Mouse (Mus musculus): ENCODE results near the gene Pot1b. TPM values are rescaled to one million over a fixed set of nuclear protein-coding genes. Genes with fewer than 3 reads are reported as not detected.

Gene Pot1b
- 4.5 and 5.4 TPM in 2 replicates for polyA plus RNA-seq (2016; fragmentation: Nextera tagmentation; extraction: Ambion mirVana)

GRCm38 (mm10) chr17:55711984-55712811 is at the start of gene Pot1b:
Gene Pot1b, minus strand, starts transcription at chr17:55712628.
- Histone ChIP-seq H3K9ac (peak within 1 kb of the TSS; percentile 73), H3K9me3 (replicated peaks) (no peaks in the 10 kb centered on the region), H3K4me1 (replicated peaks) (no peaks in the 10 kb centered on the region), H3K4me3 (peak within 1 kb of the TSS; percentile 64), H3K27me3 (replicated peaks) (no peaks in the 10 kb centered on the region), H3K36me3 (peaks cover 3% of the 10 kb centered on the region; the same call in 1 of the 2 replicates), H3K27ac (ENCODE audit: poor library complexity, severe bottlenecking) (peak within 1 kb of the TSS; percentile 2; the same call in 1 of the 2 replicates), H3K4me2 (peak within 1 kb of the TSS; percentile 76)
- under 1% methylated on average over 36 of the region's 37 CpGs for WGBS
- ATAC-seq (ENCODE audit: insufficient number of reproducible peaks, low FRiP score) = peak; percentile 98

GRCm38 (mm10) chr17:55751170-55751569 is 38.7 kb upstream of the Pot1b start:
- no peak for ATAC-seq (ENCODE audit: insufficient number of reproducible peaks, low FRiP score)

GRCm38 (mm10) chr17:55749786-55750185 is 37.4 kb upstream of the Pot1b start, which contains the start of gene Adgre4:
Gene Adgre4, plus strand, starts transcription at chr17:55749984.
- Histone ChIP-seq H3K4me3 (no peak within 1 kb of the TSS), H3K36me3 (no peaks in the 10 kb centered on the region), H3K9me3 (replicated peaks) (no peaks in the 10 kb centered on the region), H3K27me3 (replicated peaks) (no peaks in the 10 kb centered on the region), H3K4me2 (no peak within 1 kb of the TSS), H3K9ac (no peak within 1 kb of the TSS), H3K27ac (ENCODE audit: poor library complexity, severe bottlenecking) (no peak within 1 kb of the TSS), H3K4me1 (replicated peaks) (no peaks in the 10 kb centered on the region)
- ATAC-seq (ENCODE audit: insufficient number of reproducible peaks, low FRiP score) = no peak
- WGBS = 38% methylated on average over 2 of the region's 2 CpGs

More at GRCm38 (mm10) chr17:55751170-55751569, 38.7 kb upstream of the Pot1b start:
- H3K27ac ChIP-seq (ENCODE audit: poor library complexity, severe bottlenecking) = no peak overlapping the region
- H3K9me3 ChIP-seq (replicated peaks) = no peaks in the 10 kb centered on the region
- WGBS = 56% methylated on average over 2 of the region's 2 CpGs
- H3K36me3 ChIP-seq = no peaks in the 10 kb centered on the region
- no peak overlapping the region for H3K4me3 ChIP-seq
- H3K4me2 ChIP-seq = no peak overlapping the region
- H3K4me1 ChIP-seq (replicated peaks) = no peaks in the 10 kb centered on the region
- H3K27me3 ChIP-seq (replicated peaks) = no peaks in the 10 kb centered on the region
- no peak overlapping the region for H3K9ac ChIP-seq

- H3K36me3 ChIP-seq = no peaks in the 10 kb centered on the region
- WGBS = 71% methylated on average over 1 of the region's 1 CpGs
- H3K27ac ChIP-seq (ENCODE audit: poor library complexity, severe bottlenecking) = no peak overlapping the region
- H3K4me3 ChIP-seq = no peak overlapping the region
- H3K9me3 ChIP-seq (replicated peaks) = no peaks in the 10 kb centered on the region
- H3K9ac ChIP-seq = no peak overlapping the region
- H3K4me2 ChIP-seq = no peak overlapping the region
- H3K27me3 ChIP-seq (replicated peaks) = no peaks in the 10 kb centered on the region
- ATAC-seq (ENCODE audit: insufficient number of reproducible peaks, low FRiP score) = no peak
- H3K4me1 ChIP-seq (replicated peaks) = no peaks in the 10 kb centered on the region
These were observed 24.2 kb upstream of the Pot1b start for GRCm38 (mm10) chr17:55736675-55737074.

GRCm38 (mm10) chr17:55726193-55726592 is 13.8 kb upstream of the Pot1b start:
- Histone ChIP-seq H3K4me2 (no peak overlapping the region), H3K9ac (no peak overlapping the region), H3K9me3 (replicated peaks) (no peaks in the 10 kb centered on the region), H3K36me3 (no peaks in the 10 kb centered on the region), H3K4me1 (replicated peaks) (no peaks in the 10 kb centered on the region), H3K27me3 (replicated peaks) (no peaks in the 10 kb centered on the region), H3K27ac (ENCODE audit: poor library complexity, severe bottlenecking) (no peak overlapping the region), H3K4me3 (no peak overlapping the region)
- ATAC-seq (ENCODE audit: insufficient number of reproducible peaks, low FRiP score) = no peak
- 57% methylated on average over 2 of the region's 2 CpGs for WGBS

- no peak for ATAC-seq (ENCODE audit: insufficient number of reproducible peaks, low FRiP score)
- Histone ChIP-seq H3K27me3 (replicated peaks) (no peaks in the 10 kb centered on the region), H3K9me3 (replicated peaks) (no peaks in the 10 kb centered on the region), H3K9ac (no peak overlapping the region), H3K36me3 (no peaks in the 10 kb centered on the region), H3K4me2 (no peak overlapping the region), H3K4me3 (no peak overlapping the region), H3K4me1 (replicated peaks) (no peaks in the 10 kb centered on the region), H3K27ac (ENCODE audit: poor library complexity, severe bottlenecking) (no peak overlapping the region)
- 66% methylated on average over 2 of the region's 2 CpGs for WGBS
These were observed 9.8 kb upstream of the Pot1b start for GRCm38 (mm10) chr17:55722250-55722649.

GRCm38 (mm10) chr17:55721270-55721669 is 8.8 kb upstream of the Pot1b start:
- no peak overlapping the region for H3K9ac ChIP-seq
- 80% methylated on average over 1 of the region's 1 CpGs for WGBS
- no peaks in the 10 kb centered on the region for H3K27me3 ChIP-seq (replicated peaks)
- H3K4me3 ChIP-seq = no peak overlapping the region
- no peaks in the 10 kb centered on the region for H3K36me3 ChIP-seq
- no peak overlapping the region for H3K27ac ChIP-seq (ENCODE audit: poor library complexity, severe bottlenecking)
- no peak for ATAC-seq (ENCODE audit: insufficient number of reproducible peaks, low FRiP score)
- no peaks in the 10 kb centered on the region for H3K4me1 ChIP-seq (replicated peaks)
- no peak overlapping the region for H3K4me2 ChIP-seq
- no peaks in the 10 kb centered on the region for H3K9me3 ChIP-seq (replicated peaks)

GRCm38 (mm10) chr17:55702865-55703264 is 9.6 kb downstream of the Pot1b start:
- Histone ChIP-seq H3K9ac (no peak overlapping the region), H3K4me1 (replicated peaks) (no peaks in the 10 kb centered on the region), H3K9me3 (replicated peaks) (no peaks in the 10 kb centered on the region), H3K4me2 (no peak overlapping the region), H3K27ac (ENCODE audit: poor library complexity, severe bottlenecking) (no peak overlapping the region), H3K27me3 (replicated peaks) (no peaks in the 10 kb centered on the region), H3K4me3 (no peak overlapping the region), H3K36me3 (peaks cover 18% of the 10 kb centered on the region; the same call in 1 of the 2 replicates)
- WGBS = 76% methylated on average over 5 of the region's 5 CpGs
- no peak for ATAC-seq (ENCODE audit: insufficient number of reproducible peaks, low FRiP score)

GRCm38 (mm10) chr17:55702161-55702820 is 10.1 kb downstream of the Pot1b start:
- ATAC-seq (ENCODE audit: insufficient number of reproducible peaks, low FRiP score) = no peak
- no peaks in the 10 kb centered on the region for H3K4me1 ChIP-seq (replicated peaks)
- no peak overlapping the region for H3K4me3 ChIP-seq
- no peak overlapping the region for H3K9ac ChIP-seq
- no peaks in the 10 kb centered on the region for H3K9me3 ChIP-seq (replicated peaks)
- H3K4me2 ChIP-seq = no peak overlapping the region
- no peaks in the 10 kb centered on the region for H3K27me3 ChIP-seq (replicated peaks)
- H3K36me3 ChIP-seq = peaks cover 24% of the 10 kb centered on the region
- 57% methylated on average over 3 of the region's 3 CpGs for WGBS
- no peak overlapping the region for H3K27ac ChIP-seq (ENCODE audit: poor library complexity, severe bottlenecking)

GRCm38 (mm10) chr17:55699388-55699787 is 13.0 kb downstream of the Pot1b start:
- Histone ChIP-seq H3K4me1 (replicated peaks) (no peaks in the 10 kb centered on the region), H3K9ac (no peak overlapping the region), H3K9me3 (replicated peaks) (no peaks in the 10 kb centered on the region), H3K27me3 (replicated peaks) (no peaks in the 10 kb centered on the region), H3K27ac (ENCODE audit: poor library complexity, severe bottlenecking) (no peak overlapping the region), H3K4me3 (no peak overlapping the region), H3K4me2 (no peak overlapping the region), H3K36me3 (peaks cover 30% of the 10 kb centered on the region)
- 76% methylated on average over 2 of the region's 2 CpGs for WGBS
- no peak for ATAC-seq (ENCODE audit: insufficient number of reproducible peaks, low FRiP score)

GRCm38 (mm10) chr17:55661099-55661498 is 51.3 kb downstream of the Pot1b start:
- Histone ChIP-seq H3K4me3 (no peak overlapping the region), H3K4me2 (no peak overlapping the region), H3K27ac (ENCODE audit: poor library complexity, severe bottlenecking) (no peak overlapping the region), H3K27me3 (replicated peaks) (no peaks in the 10 kb centered on the region), H3K9ac (no peak overlapping the region), H3K36me3 (peaks cover 25% of the 10 kb centered on the region), H3K9me3 (replicated peaks) (no peaks in the 10 kb centered on the region), H3K4me1 (replicated peaks) (no peaks in the 10 kb centered on the region)
- ATAC-seq (ENCODE audit: insufficient number of reproducible peaks, low FRiP score) = no peak
- 66% methylated on average over 2 of the region's 2 CpGs for WGBS

All from heart, embryonic 12.5 days (tissue).